Mouse (Mus musculus) activated CD4-positive, CD25-positive, alpha-beta regulatory T cell, adult 4 months (primary cell): ENCODE results near the gene Cer1. TPM values are rescaled to one million over a fixed set of nuclear protein-coding genes. Genes with fewer than 3 reads are reported as not detected.
A peak's percentile ranks its signal among the peaks of the same experiment; 100 is the strongest.

Experiments
- ATAC-seq: one replicate; pipeline ENCODE4 v1.8.0; 2017
- polyA plus RNA-seq, 2 experiments: library from polyadenylated mRNA; unstranded; fragments of 100-300 nt; shearing (Covaris generic); gene quantifications; one replicate each; pipeline ENCODE4 v1.2.1; 2017

Gene Cer1
- polyA plus RNA-seq, 2 experiments from 2014 or later: not detected

DNA sequence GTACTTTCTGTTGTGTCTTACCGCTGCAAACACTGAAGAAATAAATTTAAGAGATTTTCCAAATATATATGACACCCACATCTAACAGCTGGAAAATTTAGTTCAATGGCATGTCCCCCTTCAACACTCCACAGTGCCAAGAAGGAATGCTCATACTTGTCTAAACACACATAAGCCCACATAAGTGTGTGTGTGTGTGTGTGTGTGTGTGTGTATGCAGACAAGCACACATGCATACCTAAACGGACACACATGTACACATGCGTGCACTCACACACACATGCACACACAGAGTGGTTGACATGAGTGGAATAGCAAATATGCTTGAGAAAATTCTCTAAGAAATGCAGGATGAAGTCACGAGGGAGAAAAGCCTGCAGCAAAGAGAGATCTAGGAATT lies 12.4 kb downstream of the Cer1 start:
- ATAC-seq: no peak

DNA sequence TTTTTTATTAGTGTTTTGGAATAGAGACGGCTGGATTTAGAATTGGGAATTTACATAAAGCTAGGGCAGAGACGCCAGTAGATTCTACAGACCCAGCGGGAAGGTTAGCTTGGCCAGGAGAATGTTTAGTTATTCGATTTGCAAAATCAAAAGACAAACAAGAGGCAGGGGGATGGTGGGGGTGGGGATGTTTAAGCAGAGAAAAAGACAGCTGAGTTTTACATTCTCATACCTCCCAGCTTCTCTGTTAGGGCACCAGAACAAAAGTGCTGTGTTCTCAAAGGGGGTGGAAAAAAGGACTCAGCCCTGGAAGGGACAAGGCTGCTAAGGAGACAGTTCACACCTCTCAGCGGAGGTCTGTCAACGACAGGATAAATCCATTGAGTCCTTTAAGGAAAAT lies 12.8 kb downstream of the Cer1 start:
- no peak for ATAC-seq

DNA sequence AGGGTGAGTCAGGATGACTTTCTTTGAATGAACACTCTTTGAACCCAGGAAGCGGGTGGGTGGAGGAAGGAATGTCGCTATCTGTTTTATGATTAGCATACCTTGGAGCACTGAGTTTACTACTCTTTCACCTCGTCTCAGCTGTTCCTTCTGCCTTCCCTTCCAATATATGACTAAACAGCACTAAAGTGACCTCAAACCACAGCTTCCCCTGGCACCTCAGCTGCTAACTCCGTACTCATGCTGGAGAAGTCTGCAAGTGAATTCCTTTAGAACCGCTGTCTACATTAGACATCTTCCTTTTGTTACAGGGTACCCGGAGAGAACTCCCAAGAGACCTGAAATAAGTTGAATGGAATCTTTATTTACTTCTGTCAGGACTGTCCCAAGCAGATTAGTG lies 14.0 kb downstream of the Cer1 start:
- ATAC-seq: no peak

DNA sequence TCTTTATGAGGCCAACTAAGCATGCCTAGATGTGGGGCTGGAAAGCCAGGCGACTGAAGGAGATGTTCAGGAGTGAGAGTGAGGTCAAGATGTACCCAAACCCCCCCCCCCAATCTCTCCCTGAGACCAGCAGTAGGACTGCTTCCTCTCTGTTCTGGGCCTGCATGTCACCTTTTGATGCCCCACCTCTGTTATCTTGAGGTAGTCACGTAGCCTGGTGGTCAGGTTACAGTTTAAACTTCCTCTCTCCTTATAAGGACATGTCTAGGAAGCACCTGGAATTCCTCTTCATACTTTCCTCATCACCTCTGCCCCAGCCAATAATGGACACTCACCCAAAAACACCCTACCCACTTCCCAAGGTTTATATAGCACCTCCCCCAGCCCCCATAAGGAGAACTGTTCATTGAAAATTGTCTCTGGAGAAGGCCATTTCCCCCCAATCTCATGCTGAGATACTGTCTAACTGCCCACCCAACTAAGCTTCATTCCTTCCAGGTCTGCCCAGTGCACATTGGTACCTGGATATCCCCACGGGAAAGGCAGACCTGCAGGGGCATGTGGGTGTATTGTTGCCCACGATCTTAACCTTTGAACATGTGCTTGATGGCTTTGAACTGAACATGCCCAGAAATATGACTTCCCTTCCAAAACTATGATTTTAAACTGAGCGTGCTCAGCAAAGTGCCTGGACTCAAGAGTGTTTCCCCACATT lies 17.1 kb downstream of the Cer1 start:
- ATAC-seq: no peak

DNA sequence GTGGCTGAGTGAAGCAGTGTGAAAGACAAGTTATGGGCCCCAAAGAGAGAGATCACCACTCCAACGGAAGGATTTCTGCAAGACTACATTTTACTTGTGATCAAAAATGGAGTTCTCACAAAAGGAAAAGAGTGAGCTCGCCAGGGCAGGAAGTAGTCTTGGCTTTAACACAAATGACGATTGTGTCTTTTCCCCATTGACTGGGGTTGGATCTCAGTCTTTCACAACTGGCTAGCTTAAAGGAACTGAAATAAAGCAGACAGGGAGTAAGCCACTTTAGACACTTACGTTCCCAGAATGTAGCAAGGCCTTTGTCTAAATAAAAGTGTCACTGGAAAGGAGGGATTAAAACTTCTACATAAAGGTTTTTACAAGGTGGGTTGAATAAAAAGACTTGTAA lies 17.8 kb downstream of the Cer1 start:
- ATAC-seq: no peak

DNA sequence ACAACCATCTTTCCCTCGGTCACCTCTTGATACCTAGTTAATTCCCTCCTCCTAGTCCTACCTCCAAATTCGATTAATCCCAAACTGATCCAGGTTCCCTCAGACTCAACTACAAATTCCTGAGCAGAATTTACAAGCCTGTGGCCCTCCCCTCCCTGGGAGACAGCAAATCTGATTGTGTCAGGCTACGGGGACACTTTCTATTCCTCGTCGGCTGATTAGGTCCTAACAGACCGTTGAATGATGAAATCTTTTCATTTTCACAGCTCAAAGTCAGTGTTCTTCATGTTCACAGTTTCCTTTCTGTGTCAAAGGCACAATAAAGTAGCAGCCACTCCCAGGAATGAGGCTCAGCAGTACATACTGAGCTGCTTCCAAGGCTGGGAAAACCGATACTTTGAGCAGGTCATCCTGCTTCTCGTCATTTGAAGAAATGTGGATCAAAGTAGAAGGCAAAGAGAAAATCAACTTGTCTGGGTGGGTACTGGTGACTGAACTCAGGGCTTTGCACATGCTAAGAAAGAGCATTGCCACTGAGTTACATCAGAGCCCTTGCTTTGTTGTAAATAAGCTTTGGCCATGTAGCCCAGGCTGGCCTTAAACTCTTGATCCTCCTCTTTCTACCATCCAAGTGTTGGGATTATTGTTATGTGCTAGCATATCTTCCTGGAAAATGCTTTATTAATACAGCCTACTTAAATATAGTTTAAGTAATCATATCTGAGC lies 19.8 kb downstream of the Cer1 start:
- ATAC-seq: no peak

DNA sequence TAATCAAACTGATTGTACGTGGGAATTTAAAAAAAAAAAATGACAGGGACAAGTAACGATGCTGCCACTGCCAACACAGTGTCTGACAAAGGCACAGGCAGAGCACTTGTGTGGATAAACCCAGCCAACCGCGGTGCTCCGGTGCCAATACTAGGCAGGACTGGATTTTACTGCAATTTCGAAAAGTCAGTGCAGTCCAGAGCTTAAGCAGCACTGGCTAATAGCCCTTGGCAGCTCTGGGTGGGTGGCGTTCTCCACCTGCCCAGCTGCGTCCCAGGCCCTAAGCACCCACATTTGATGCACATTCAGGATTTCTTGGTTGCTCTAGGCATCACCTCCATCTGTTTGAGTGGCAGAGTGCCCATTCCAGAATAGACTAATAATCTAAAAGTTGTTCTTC lies 21.6 kb downstream of the Cer1 start:
- ATAC-seq: no peak

DNA sequence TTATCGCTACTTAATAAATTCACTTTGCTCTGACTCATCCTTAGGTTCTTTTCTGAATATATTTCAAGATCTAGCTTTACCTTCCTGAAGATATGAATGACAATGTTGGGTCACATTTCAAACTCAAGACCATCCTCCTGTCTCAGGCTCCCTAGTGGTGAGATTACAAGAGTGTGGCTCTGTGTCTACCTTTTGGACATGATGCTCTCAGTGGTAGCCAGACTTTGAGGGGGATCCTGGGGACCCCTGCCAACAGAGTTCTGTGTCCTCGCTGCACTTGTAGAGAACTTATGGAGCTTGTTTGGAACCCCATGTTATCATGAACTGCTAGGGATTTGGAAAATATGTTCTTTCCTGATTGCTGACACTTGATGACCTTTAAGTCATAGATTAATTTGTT lies 23.5 kb downstream of the Cer1 start:
- no peak for ATAC-seq

DNA sequence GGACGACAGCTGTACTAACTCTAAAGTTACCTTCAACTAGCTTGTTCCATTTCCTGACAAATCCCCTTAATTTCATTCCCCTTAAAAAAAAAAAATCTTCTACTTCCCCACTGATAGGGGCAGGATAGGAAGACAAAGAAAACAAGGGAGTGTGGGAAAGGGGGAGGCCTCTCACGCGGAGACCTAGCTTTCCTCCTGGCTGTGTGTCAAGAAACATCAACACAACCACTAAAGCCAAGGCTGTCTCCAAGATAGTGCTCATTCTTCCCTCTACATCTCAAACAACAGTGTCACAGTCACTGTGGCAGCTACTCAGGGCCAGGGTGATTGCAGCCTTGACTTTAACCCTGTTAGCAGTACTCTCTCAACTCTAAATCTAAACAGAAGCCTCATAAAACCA lies 24.4 kb downstream of the Cer1 start:
- ATAC-seq: no peak

DNA sequence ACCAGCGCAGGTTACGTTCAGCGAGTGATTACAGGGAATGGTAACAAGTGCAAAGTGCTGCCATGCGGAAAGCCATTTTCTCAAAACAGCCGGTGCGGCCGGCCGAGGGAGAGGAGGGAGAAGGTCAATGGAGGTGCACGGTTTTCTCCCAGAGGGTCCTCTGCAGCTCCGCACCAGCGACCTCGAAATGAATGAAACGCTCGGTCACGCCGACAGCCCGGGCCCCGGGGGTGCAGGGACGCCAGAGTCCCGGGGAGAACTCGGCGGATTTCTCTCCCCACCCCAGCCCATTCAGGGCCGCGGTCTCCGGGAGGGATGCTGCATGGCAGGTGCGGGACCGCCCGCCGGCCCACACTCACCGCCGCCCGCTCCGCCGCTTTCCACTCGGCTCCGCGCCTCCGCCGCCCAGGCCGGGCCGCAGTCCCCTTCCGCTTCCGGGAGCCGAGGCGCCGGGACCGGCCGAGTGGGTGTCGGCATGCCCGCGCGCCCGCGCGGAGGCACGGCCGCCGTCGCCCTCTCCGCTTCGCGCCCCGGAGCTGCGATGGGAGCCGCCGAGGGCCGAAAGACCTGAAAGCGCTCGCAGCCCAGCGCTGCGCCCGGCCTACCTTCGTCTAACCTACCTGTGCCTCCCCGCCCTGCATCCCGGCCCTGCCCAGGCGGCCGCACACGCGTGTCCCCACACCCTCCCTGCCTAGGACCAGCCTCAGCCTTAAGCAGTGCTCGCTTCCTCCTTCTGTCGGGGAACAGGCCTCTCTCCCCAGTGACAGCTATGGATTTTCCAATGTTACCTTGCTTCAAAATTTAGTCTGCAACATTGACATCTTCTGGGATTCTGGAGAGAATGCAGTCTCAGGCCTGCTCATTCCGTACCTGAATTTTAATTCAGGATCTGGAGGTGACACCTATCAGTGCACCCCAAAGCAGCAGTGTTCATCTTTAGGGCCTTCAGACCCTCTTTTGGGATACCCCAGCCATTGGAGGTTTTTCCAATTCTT lies 25.5 kb downstream of the Cer1 start, which contains the start of gene Zdhhc21:
Zdhhc21 (minus strand) TSS at position 828 of the 995 bp plus-strand sequence.
- peak; percentile 93 for ATAC-seq

DNA sequence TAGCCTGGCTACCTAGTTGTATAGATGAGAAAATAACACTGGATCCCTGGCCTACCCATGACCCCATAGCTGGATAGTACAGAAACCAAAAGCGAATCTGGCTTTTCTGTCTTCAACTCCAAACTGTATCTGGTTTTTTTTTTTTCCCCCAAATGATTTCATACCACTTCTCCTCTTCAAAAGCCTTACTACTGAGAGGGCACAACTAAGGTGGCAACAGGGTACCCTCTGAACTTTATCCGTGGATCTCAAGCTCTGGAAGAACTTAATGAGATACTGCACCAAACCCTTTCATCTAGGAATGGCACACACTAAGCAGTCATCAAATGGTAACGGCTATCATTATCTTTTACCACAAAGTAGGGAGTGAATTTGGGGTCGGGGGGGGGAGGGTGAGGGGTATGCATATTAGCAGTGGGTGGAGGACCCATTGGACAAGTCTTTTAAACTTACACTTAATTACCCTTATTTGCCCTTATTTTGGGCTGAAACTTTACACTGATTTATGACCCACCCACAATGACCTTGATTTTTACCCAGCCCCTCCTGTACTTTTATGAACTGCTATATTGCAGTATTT lies 26.4 kb downstream of the Cer1 start:
- no peak for ATAC-seq

DNA sequence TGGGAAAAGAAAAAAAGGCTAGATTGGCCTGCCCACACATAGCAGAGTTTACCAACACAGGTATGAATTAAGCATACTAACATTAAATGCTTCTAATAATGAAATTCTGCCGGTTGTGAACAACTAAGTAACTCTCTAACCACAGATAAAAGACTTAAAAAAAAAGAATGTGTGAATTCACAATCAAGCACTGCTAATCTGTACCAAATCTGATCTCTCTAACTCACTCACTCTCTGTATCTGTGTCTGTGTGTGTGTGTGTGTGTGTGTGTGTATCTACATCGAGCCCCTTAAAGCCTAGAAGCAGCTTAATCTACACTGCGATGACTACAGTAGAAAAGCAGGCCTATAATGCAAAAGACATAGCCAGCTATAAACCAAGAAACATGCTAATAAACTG lies 28.0 kb downstream of the Cer1 start:
- ATAC-seq: no peak

DNA sequence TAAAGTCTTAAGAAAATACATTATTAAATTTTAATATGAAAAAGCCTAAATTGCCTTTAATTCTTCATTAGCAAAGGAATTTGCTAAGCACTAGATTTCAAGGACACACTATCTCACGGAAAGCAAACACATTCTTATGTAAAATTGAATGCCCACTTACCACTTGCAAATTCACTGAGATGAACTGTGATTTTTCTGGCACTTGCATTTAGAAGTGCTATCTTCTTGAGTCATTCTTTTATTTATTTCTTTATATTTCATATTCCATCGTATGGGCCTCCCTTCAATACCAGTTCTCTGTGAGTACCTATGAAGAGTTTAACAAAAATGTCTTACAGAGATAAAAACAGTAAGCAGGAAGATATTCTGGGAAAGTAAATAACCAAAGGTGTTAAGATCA lies 31.1 kb downstream of the Cer1 start:
- ATAC-seq: no peak

DNA sequence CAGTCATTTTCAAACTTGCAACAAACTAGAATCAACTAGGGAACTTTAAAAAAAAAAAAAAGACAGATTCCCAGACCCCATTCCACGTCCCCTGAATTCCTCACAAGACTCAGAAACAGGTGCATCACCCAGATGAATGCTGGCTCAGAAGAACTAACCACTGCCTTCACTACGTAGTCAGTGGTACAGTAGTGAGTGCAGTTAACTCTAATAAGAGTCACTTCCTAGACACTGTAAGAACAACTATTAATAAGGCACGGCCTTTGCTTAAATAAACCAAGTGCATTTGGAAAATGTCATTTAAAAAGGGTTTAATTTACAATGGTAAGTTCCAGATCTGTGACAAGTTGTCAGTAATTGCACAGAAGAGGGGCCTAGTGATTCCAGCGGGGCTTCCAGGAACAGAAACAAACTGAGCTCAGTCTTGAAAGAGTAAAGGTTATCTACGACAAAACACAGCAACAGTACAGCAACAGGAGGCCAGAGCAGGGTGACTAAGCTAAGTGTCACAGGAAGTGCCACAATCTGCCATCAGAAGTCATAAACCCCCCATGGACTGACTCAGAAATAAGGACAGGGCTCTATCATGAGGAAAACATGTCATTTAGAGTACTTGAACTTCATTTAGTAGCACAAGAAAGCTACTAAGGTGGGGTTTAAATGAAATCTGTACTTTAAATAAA lies 36.3 kb downstream of the Cer1 start:
- ATAC-seq: peak; percentile 81

DNA sequence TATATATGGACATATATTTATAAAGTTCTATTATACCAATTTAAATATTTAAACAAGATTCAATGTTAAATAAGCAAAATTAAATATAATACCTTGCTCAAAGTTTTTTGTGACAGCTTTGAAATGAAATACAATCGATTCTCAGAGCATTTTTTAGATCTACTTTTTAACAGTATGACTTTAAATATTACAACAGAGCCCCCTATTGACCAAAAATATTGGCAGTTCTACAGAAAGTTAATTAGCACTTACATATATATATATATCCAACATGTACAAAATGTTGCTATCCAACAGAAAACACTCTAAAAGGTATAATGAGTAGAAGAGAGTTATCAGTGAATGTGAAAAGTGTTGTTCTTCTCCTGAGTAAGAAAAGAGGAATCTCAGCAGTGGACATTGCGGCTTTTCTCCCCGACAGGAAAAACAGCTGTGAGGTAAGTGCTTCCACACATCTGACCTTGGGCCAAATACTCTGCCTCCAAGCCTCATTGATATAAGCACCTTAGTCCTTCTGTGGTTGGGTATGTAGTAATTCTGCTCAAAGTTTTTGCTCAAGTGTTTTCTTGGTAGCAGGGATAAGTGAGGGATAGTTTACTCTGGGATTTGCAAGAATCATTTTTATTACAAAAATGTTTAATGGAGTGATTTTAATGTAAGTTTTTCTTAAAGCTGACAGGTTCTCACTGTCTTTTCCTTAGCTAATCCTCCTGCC lies 47.3 kb downstream of the Cer1 start:
- ATAC-seq: peak; percentile 49

Other genes with a start within 250 kb of the Cer1 start
- 1 to 10 TPM in 1 of 2 experiments, under 1 TPM in 1; 0.09 to 1.1 TPM for gene Nfib, start 179.4 kb downstream of the Cer1 start, polyA plus RNA-seq
- gene Zdhhc21, start 25.2 kb downstream of the Cer1 start, polyA plus RNA-seq: 10 to 100 TPM; 11.0 to 14.0 TPM
- not detected for gene Frem1, start 167.2 kb upstream of the Cer1 start, polyA plus RNA-seq